Mouse (Mus musculus) kidney, adult 2 months (tissue): ENCODE results near the gene Rxrg. TPM values are rescaled to one million over a fixed set of nuclear protein-coding genes. Genes with fewer than 3 reads are reported as not detected.

ENCODE experiments used
- DNase-seq: peaks from one replicate; pipeline ENCODE4 v3.0.0; 2021
- H3K27ac ChIP-seq: fragments of 200-500 bp; 2 replicates; pipeline ENCODE4 v1.5.1; 2012; ENCODE audit warnings: low read depth, low read length, control low read depth, inconsistent platforms; ENCODE audit not compliant: insufficient read depth
- H3K27me3 ChIP-seq: fragments of 200-500 bp; replicated peaks from 2 replicates; pipeline ENCODE4 v1.6.1; 2012; ENCODE audit warnings: mild to moderate bottlenecking, moderate library complexity, low read length, inconsistent platforms; ENCODE audit not compliant: control insufficient read depth, insufficient read depth
- H3K36me3 ChIP-seq: fragments of 200-500 bp; 2 replicates; pipeline ENCODE4 v1.6.1; 2012; ENCODE audit warnings: mild to moderate bottlenecking, moderate library complexity, low read length, inconsistent platforms; ENCODE audit not compliant: control insufficient read depth, insufficient read depth
- H3K4me1 ChIP-seq: fragments of 200-500 bp; 2 replicates; pipeline ENCODE4 v1.6.1; 2011; ENCODE audit warnings: low read length; ENCODE audit not compliant: control insufficient read depth, insufficient read depth
- H3K4me3 ChIP-seq: fragments of 200-500 bp; 2 replicates; pipeline ENCODE4 v1.5.1; 2011; ENCODE audit warnings: mild to moderate bottlenecking, low read depth, low read length, control low read depth; ENCODE audit not compliant: insufficient read depth
- CTCF ChIP-seq: fragments of 200-500 bp; conservative IDR thresholded peaks from 2 replicates; pipeline ENCODE4 v1.5.1; 2011; ENCODE audit warnings: low read depth, mild to moderate bottlenecking, control low read depth, low read length, moderate library complexity, mixed read lengths; ENCODE audit not compliant: insufficient read depth, insufficient read length
- POLR2A ChIP-seq: fragments of 200-500 bp; IDR thresholded peaks from one replicate; pipeline ENCODE4 v1.6.1; 2011; ENCODE audit warnings: low read depth, low read length, control low read depth
- WGBS: fragments of 180-500 bp; shearing (Covaris S2); methylation state at CpG from one replicate; pipeline ENCODE4 v1.1.7; 2018; 5-methylcytosine and 5-hydroxymethylcytosine counted together
- polyA plus RNA-seq: library from polyadenylated mRNA; depleted of rRNA; stranded (reverse); fragments of >200 nt; gene quantifications from 2 replicates; pipeline ENCODE4 v1.2.3, GENCODE M21; 2012

The Rxrg gene
- polyA plus RNA-seq, 1 experiment = 3.5 TPM

DNA sequence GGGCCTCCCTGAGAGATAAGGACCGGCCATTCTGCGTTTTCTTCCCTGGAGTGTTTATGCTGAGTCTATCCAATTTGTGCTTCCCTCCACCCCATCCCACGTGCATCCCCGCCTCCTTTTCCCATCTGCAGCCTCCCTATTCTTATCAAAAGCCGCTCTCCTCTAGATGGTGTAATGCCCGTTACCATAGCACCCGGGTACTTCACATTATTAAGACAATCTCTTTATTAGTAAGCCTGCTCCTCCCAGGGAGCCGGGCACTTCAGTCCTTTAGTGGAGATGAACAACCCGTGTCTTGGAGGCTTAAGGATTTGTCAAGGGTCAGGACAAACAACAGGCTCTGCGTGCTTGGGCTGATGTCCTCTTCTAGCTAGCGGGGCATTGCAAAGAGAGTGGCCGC lies 14.3 kb upstream of the Rxrg start:
- TF ChIP-seq POLR2A (no peak), CTCF (no peak)
- Histone ChIP-seq H3K27me3 (no peaks in the 10 kb centered on the region), H3K27ac (no peak overlapping the region), H3K4me3 (no peak overlapping the region), H3K4me1 (no peaks in the 10 kb centered on the region), H3K36me3 (no peaks in the 10 kb centered on the region)
- 75% methylated on average over 12 of the region's 12 CpGs for WGBS
- no peak for DNase-seq

DNA sequence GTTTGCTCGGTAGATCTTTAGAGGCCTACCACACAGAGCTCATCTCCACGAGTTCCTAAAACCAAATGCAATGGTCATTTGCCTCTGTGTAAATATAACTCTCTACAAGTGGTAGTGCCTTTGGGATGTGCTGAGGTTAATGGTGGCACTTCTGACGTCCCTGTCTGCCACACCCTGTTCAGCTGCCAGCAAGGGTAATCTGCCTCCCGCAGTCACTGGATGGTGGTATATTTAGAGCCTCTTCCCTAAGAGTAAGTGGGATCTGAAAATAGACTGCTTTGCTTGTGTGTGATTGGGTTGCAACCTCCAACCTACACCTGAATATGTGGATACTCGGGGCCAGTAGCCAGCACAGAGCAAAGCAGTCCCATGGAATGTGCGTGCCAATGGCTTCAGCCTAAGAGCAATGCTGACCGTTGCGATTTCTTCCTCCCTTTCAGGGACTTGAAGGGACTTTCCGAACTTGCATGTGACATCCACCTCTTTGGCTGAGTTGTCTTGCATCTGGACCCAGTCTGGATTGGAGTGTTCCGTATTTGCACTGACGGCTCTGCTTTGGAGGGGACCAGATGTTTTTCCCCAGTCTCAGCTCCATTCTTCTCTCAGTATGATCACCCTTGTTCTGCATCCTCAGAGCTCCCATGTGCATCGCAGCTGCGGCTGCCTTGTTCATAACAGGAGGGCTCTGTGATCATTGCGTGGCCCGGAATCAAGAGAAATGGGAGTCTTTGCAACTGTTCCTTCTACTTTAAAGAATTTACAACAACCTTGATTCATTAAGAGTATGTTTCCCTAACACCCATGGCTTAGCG lies 9.2 kb upstream of the Rxrg start:
- no peak overlapping the region for H3K4me3 ChIP-seq
- TF ChIP-seq CTCF = no peak
- no peak for TF ChIP-seq POLR2A
- no peaks in the 10 kb centered on the region for H3K4me1 ChIP-seq
- no peaks in the 10 kb centered on the region for H3K36me3 ChIP-seq
- H3K27me3 ChIP-seq = no peaks in the 10 kb centered on the region
- 87% methylated on average over 16 of the region's 16 CpGs for WGBS
- no peak for DNase-seq
- H3K27ac ChIP-seq = no peak overlapping the region

GRCm38 (mm10) chr1:167592175-167592574 lies 6.0 kb upstream of the Rxrg start:
- Histone ChIP-seq H3K36me3 (no peaks in the 10 kb centered on the region), H3K4me1 (no peaks in the 10 kb centered on the region), H3K4me3 (no peak overlapping the region), H3K27me3 (no peaks in the 10 kb centered on the region), H3K27ac (no peak overlapping the region)
- WGBS = 77% methylated on average over 8 of the region's 8 CpGs
- TF ChIP-seq CTCF (no peak), POLR2A (no peak)
- no peak for DNase-seq

GRCm38 (mm10) chr1:167599211-167599735 lies 1.1 kb downstream of the Rxrg start:
- no peak for TF ChIP-seq POLR2A
- TF ChIP-seq CTCF = no peak
- Histone ChIP-seq H3K27me3 (no peaks in the 10 kb centered on the region), H3K27ac (no peak overlapping the region), H3K4me3 (no peak overlapping the region), H3K36me3 (no peaks in the 10 kb centered on the region), H3K4me1 (peaks cover 3% of the 10 kb centered on the region; the same call in 1 of the 2 replicates)
- 29% methylated on average over 7 of the region's 7 CpGs for WGBS
- DNase-seq = no peak

GRCm38 (mm10) chr1:167608201-167608741 lies 10.1 kb downstream of the Rxrg start:
- Histone ChIP-seq H3K4me1 (no peaks in the 10 kb centered on the region), H3K27ac (no peak overlapping the region), H3K4me3 (no peak overlapping the region), H3K27me3 (no peaks in the 10 kb centered on the region), H3K36me3 (no peaks in the 10 kb centered on the region)
- TF ChIP-seq CTCF (no peak), POLR2A (no peak)
- no peak for DNase-seq
- 59% methylated on average over 9 of the region's 9 CpGs for WGBS

DNA sequence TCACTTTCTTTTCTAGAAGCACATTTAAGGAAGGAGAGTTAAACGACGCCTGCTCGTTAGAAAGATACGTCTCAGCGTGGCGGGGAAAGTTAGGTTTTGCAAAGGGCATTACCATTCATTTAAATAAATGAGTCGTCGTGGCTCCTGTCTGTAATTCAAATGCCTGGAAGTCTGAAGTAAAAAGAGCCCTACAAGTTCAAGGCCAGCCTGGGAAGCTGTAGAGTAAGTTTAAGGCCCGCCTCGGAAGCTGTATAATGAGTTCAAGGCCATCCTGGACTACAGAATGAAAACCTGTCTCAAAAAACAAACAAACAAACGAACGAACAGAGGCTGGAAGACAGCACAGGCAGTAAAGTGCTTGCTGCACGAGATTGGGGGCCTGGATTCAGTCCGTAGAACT lies 18.9 kb downstream of the Rxrg start:
- no peaks in the 10 kb centered on the region for H3K4me1 ChIP-seq
- TF ChIP-seq POLR2A = no peak
- TF ChIP-seq CTCF = no peak
- WGBS = 89% methylated on average over 14 of the region's 14 CpGs
- H3K36me3 ChIP-seq = no peaks in the 10 kb centered on the region
- no peak overlapping the region for H3K4me3 ChIP-seq
- no peak overlapping the region for H3K27ac ChIP-seq
- no peak for DNase-seq
- H3K27me3 ChIP-seq = no peaks in the 10 kb centered on the region

DNA sequence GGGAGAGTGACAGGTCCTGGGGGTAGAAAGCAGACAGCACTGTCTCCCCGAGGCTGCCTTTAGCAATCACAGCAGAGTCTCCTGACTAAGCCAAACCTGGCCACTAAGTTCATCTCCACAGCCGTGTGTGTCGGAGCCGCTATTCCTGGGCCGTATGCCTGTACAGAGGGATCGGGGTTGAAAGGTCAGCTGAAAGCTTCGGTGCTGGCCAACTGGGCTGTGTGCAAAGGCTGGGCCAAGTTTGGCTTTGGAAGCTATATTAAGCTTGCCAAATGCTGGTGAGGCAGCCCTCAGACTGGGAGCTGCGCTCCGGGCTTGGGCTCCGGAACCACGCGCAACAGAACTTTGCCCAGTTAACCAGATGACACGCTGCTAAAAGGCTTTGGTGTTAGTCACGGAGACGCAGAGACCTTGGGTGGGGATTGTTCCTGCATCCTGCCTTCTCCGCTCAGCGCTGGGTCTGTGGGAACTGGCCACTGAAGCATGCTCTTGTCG lies 19.9 kb downstream of the Rxrg start:
- WGBS = 48% methylated on average over 18 of the region's 18 CpGs
- Histone ChIP-seq H3K4me1 (no peaks in the 10 kb centered on the region), H3K27me3 (no peaks in the 10 kb centered on the region), H3K27ac (no peak overlapping the region), H3K4me3 (no peak overlapping the region), H3K36me3 (no peaks in the 10 kb centered on the region)
- TF ChIP-seq CTCF = no peak; the same call in 1 of the 2 replicates
- peak; percentile 85 for DNase-seq
